Mouse (Mus musculus) ZHBTc4 (cell line): ENCODE measurements around the gene Sar1b.
"Not testable (repeated sequence)": the region's sequence is repeated elsewhere in the genome, so short reads cannot be mapped to it uniquely, and the experiment has no call there.

ENCODE experiments used
- DNase-seq: peaks from one replicate; pipeline ENCODE4 v3.0.0-alpha.2; 2011; ENCODE audit warnings: low read depth, low spot score

Gene Sar1b

GRCm38 (mm10) chr11:51777478-51777877 is 14.0 kb downstream of the Sar1b start:
- no peak for DNase-seq

GRCm38 (mm10) chr11:51780773-51781267 is 17.3 kb downstream of the Sar1b start:
- no peak for DNase-seq

- DNase-seq = no peak
These were observed 19.2 kb downstream of the Sar1b start for GRCm38 (mm10) chr11:51782721-51783120.

GRCm38 (mm10) chr11:51785926-51786325 is 22.4 kb downstream of the Sar1b start:
- DNase-seq = peak; percentile 88

- not testable (repeated sequence) for DNase-seq
These were observed 26.2 kb downstream of the Sar1b start for GRCm38 (mm10) chr11:51789735-51790134.

- DNase-seq = no peak
These were observed 27.2 kb downstream of the Sar1b start for GRCm38 (mm10) chr11:51790662-51791061.

- DNase-seq = no peak
These were observed 32.8 kb downstream of the Sar1b start for GRCm38 (mm10) chr11:51796272-51796671.

GRCm38 (mm10) chr11:51800634-51801325 is 37.3 kb downstream of the Sar1b start:
- no peak for DNase-seq

GRCm38 (mm10) chr11:51805221-51805981 is 41.9 kb downstream of the Sar1b start:
- DNase-seq = peak; percentile 86

GRCm38 (mm10) chr11:51807108-51807879 is 43.8 kb downstream of the Sar1b start:
- peak; percentile 28 for DNase-seq

- DNase-seq = peak; percentile 42
These were observed 46.2 kb downstream of the Sar1b start for GRCm38 (mm10) chr11:51809632-51810224.

- peak; percentile 57 for DNase-seq
These were observed 47.7 kb downstream of the Sar1b start for GRCm38 (mm10) chr11:51811230-51811629.

- DNase-seq = no peak
These were observed 48.6 kb downstream of the Sar1b start for GRCm38 (mm10) chr11:51812022-51812546.

GRCm38 (mm10) chr11:51817756-51818155 is 54.3 kb downstream of the Sar1b start:
- peak; percentile 94 for DNase-seq

GRCm38 (mm10) chr11:51818837-51819236 is 55.4 kb downstream of the Sar1b start:
- DNase-seq = no peak

- peak; percentile 92 for DNase-seq
These were observed 56.5 kb downstream of the Sar1b start for GRCm38 (mm10) chr11:51819964-51820363.

GRCm38 (mm10) chr11:51820861-51821260 is 57.4 kb downstream of the Sar1b start:
- DNase-seq = peak; percentile 85

- peak; percentile 80 for DNase-seq
These were observed 59.2 kb downstream of the Sar1b start for GRCm38 (mm10) chr11:51822736-51823135.

- DNase-seq = no peak
These were observed 59.8 kb downstream of the Sar1b start for GRCm38 (mm10) chr11:51823271-51823670.

- no peak for DNase-seq
These were observed 60.7 kb downstream of the Sar1b start for GRCm38 (mm10) chr11:51823963-51824753.
